Mouse (Mus musculus): ENCODE measurements around the gene Tmem132d. TPM values are rescaled to one million over a fixed set of nuclear protein-coding genes. Genes with fewer than 3 reads are reported as not detected.

Gene Tmem132d
- polyA plus RNA-seq, 1 experiment from 2014 or later = not detected

DNA sequence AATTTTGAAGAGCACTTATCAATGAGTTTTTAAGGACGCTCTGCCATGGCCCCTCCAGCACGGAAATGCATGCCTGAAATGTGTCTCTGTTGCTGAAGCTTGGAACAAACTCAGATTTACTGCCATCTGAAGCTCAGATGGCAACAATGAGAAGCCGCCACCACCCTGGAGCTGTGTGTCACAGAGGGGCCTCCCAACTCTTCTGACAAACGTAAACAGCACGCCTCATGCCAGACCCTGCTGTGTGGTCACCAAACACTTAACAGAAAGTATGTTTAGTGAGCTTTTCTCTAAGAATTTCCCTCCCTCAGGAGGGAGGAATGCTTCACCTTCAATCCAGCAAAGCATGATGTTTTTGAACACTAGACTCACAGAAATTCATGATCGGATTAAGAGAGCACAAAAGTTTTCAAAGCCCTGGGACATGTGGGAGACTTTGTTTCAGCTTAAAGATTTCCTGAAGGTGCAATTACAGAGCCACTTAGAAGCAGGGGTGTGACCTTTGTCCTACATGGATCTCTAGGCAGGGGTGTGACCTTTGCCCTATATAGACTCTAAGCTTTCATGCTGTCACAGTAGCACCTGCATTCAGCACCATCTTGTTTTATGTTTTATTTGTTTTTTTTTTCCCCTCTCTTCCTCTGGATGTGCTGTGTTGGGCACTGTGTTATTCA lies 453.4 kb downstream of the Tmem132d start:
- no peak overlapping the region for H3K27ac ChIP-seq (ENCODE audit: low read length)
- H3K4me2 ChIP-seq (ENCODE audit: low read depth, low read length) = no peak overlapping the region
- no peak overlapping the region for H3K4me3 ChIP-seq (ENCODE audit: low read depth, low read length)

DNA sequence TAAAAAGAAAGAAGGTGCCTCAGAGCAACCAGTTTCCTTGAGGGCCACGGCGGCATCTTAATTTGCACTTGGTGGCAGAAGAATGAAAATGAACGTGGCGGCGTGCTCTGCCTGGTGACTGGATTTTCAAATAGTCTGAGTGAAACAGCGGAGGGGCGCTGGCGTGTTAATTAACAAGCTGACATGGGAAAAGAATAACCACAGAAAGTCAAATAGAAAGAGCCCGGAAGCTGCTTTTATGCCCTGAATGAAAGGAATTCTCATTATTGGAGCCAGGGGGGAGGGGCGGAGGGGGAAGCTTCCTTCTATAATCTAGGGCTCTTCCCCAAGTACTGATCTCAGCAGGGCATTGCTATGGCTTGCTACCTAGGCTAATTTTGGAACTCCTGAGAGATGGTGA lies 456.2 kb downstream of the Tmem132d start:
- no peak overlapping the region for H3K27ac ChIP-seq (ENCODE audit: low read length)
- H3K9ac ChIP-seq (ENCODE audit: low read depth, low read length) = no peak overlapping the region
- H3K36me3 ChIP-seq (ENCODE audit: control insufficient read depth, insufficient read depth) = no peaks in the 10 kb centered on the region
- H3K4me1 ChIP-seq (ENCODE audit: control insufficient read depth, low read depth, low read length) = no peaks in the 10 kb centered on the region
- ATAC-seq (ENCODE audit: low read depth) = no peak
- H3K27me3 ChIP-seq (ENCODE audit: control insufficient read depth, insufficient read depth, low read depth, low read length) = no peaks in the 10 kb centered on the region
- no peaks in the 10 kb centered on the region; the same call in 1 of the 2 replicates for H3K9me3 ChIP-seq (replicated peaks; ENCODE audit: control insufficient read depth, low read length)
- WGBS (ENCODE audit: insufficient replicate concordance) = 75% methylated on average over 10 of the region's 10 CpGs
- H3K4me3 ChIP-seq (ENCODE audit: low read depth, low read length) = no peak overlapping the region
- no peak overlapping the region for H3K4me2 ChIP-seq (ENCODE audit: low read depth, low read length)

More for the DNA sequence above, 453.4 kb downstream of the Tmem132d start:
- WGBS (ENCODE audit: insufficient replicate concordance) = 58% methylated on average over 6 of the region's 6 CpGs
- Histone ChIP-seq H3K27me3 (ENCODE audit: control insufficient read depth, insufficient read depth, low read depth, low read length) (no peaks in the 10 kb centered on the region), H3K4me1 (ENCODE audit: control insufficient read depth, low read depth, low read length) (no peaks in the 10 kb centered on the region), H3K36me3 (ENCODE audit: control insufficient read depth, insufficient read depth) (no peaks in the 10 kb centered on the region), H3K9ac (ENCODE audit: low read depth, low read length) (no peak overlapping the region), H3K9me3 (replicated peaks; ENCODE audit: control insufficient read depth, low read length) (no peaks in the 10 kb centered on the region; the same call in 1 of the 2 replicates)
- ATAC-seq (ENCODE audit: low read depth) = no peak

DNA sequence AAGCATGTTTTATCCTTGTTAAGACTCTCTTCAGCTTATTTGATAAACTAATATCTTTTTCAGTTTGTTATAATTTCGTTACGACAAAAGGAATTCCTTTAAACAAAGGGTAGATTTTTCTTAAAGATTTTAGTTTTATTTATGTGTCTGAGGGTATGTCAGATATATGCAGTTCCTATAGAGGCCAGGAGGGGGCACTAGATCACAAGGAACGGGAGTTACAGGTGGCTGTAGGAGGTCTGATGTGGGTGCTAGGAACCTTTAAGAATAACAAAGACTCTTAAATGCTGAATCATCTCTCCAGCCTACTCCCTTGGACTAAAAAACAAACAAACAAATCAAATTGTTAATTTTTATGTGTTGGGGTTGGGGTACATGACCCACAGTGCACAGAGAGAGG lies 467.2 kb downstream of the Tmem132d start:
- ATAC-seq (ENCODE audit: low read depth) = no peak
- H3K27ac ChIP-seq (ENCODE audit: low read length) = no peak overlapping the region
- H3K4me1 ChIP-seq (ENCODE audit: control insufficient read depth, low read depth, low read length) = no peaks in the 10 kb centered on the region
- H3K36me3 ChIP-seq (ENCODE audit: control insufficient read depth, insufficient read depth) = no peaks in the 10 kb centered on the region
- no peak overlapping the region for H3K9ac ChIP-seq (ENCODE audit: low read depth, low read length)
- H3K4me3 ChIP-seq (ENCODE audit: low read depth, low read length) = no peak overlapping the region
- H3K4me2 ChIP-seq (ENCODE audit: low read depth, low read length) = no peak overlapping the region
- peaks cover 4% of the 10 kb centered on the region for H3K9me3 ChIP-seq (replicated peaks; ENCODE audit: control insufficient read depth, low read length)
- WGBS (ENCODE audit: insufficient replicate concordance) = 71% methylated on average over 3 of the region's 3 CpGs
- no peaks in the 10 kb centered on the region for H3K27me3 ChIP-seq (ENCODE audit: control insufficient read depth, insufficient read depth, low read depth, low read length)

DNA sequence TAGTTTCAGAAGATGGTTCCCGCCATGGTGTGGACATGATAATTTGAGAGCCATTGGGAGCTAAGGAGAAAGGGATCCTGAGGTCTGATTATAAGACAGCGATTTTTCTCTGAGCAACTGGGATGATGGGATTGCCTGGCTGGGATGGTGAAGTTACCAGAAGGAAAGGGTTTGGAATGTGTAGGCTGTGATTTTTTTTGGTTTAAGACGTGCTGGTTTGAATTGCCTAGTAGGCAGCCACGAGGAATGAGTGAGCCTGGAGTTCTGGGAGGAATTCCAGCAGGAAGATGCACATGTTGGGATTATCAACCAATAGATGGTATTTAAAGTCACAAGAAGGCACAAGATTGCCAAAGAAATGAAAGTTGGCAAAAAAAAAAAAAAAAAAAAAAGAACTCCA lies 470.2 kb downstream of the Tmem132d start:
- H3K9ac ChIP-seq (ENCODE audit: low read depth, low read length) = no peak overlapping the region
- H3K27ac ChIP-seq (ENCODE audit: low read length) = no peak overlapping the region
- no peak overlapping the region for H3K4me3 ChIP-seq (ENCODE audit: low read depth, low read length)
- no peak overlapping the region for H3K4me2 ChIP-seq (ENCODE audit: low read depth, low read length)
- no peaks in the 10 kb centered on the region for H3K36me3 ChIP-seq (ENCODE audit: control insufficient read depth, insufficient read depth)
- peaks cover 2% of the 10 kb centered on the region; the same call in 1 of the 2 replicates for H3K9me3 ChIP-seq (replicated peaks; ENCODE audit: control insufficient read depth, low read length)
- no peaks in the 10 kb centered on the region for H3K4me1 ChIP-seq (ENCODE audit: control insufficient read depth, low read depth, low read length)
- H3K27me3 ChIP-seq (ENCODE audit: control insufficient read depth, insufficient read depth, low read depth, low read length) = no peaks in the 10 kb centered on the region
- WGBS (ENCODE audit: insufficient replicate concordance) = 60% methylated on average over 4 of the region's 4 CpGs
- no peak for ATAC-seq (ENCODE audit: low read depth)

GRCm38 (mm10) chr5:127956511-127957097 lies 476.3 kb downstream of the Tmem132d start:
- 62% methylated on average over 17 of the region's 17 CpGs for whole genome bisulfite sequencing (ENCODE audit: insufficient replicate concordance)
- no peak overlapping the region for H3K9ac ChIP-seq (ENCODE audit: low read depth, low read length)
- no peak for ATAC-seq (ENCODE audit: low read depth)

DNA sequence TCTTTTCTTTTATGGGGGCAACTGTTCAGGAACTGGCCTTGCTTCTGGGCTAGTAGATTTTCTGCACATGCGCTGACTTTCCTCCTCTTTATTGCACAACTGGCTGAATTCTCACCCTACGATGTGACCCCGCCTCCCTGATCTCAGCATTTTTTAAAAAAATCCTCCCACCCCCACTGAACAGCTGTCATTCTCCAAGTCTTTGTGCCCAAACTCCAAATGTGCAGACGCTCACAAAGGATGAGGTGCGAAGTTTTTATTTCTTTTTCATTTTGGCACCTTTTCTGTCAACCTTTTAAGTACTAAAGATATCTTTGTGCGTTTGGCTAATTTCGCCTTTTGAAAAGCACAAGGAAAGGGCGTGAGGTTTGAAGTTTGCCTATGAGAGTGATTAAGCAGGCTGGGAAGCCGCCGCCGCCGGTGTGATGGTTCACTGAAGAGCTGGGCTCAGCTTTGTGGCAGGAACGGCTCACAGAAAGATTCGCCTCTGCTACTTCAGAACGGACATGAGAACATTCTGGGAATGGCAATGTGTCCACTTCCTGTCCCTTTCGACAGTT lies 478.6 kb downstream of the Tmem132d start:
- Histone ChIP-seq H3K4me2 (ENCODE audit: low read depth, low read length) (no peak overlapping the region), H3K4me1 (ENCODE audit: control insufficient read depth, low read depth, low read length) (no peaks in the 10 kb centered on the region), H3K4me3 (ENCODE audit: low read depth, low read length) (no peak overlapping the region), H3K27ac (ENCODE audit: low read length) (no peak overlapping the region), H3K27me3 (ENCODE audit: control insufficient read depth, insufficient read depth, low read depth, low read length) (no peaks in the 10 kb centered on the region), H3K9ac (ENCODE audit: low read depth, low read length) (no peak overlapping the region), H3K36me3 (ENCODE audit: control insufficient read depth, insufficient read depth) (no peaks in the 10 kb centered on the region), H3K9me3 (replicated peaks; ENCODE audit: control insufficient read depth, low read length) (no peaks in the 10 kb centered on the region)
- WGBS (ENCODE audit: insufficient replicate concordance) = 67% methylated on average over 16 of the region's 16 CpGs
- ATAC-seq (ENCODE audit: low read depth) = no peak

More at GRCm38 (mm10) chr5:127956511-127957097, 476.3 kb downstream of the Tmem132d start:
- H3K9me3 ChIP-seq (replicated peaks; ENCODE audit: control insufficient read depth, low read length) = no peaks in the 10 kb centered on the region
- no peaks in the 10 kb centered on the region for H3K27me3 ChIP-seq (ENCODE audit: control insufficient read depth, insufficient read depth, low read depth, low read length)
- no peaks in the 10 kb centered on the region for H3K4me1 ChIP-seq (ENCODE audit: control insufficient read depth, low read depth, low read length)
- H3K36me3 ChIP-seq (ENCODE audit: control insufficient read depth, insufficient read depth) = no peaks in the 10 kb centered on the region
- no peak overlapping the region for H3K4me2 ChIP-seq (ENCODE audit: low read depth, low read length)
- H3K27ac ChIP-seq (ENCODE audit: low read length) = no peak overlapping the region
- no peak overlapping the region for H3K4me3 ChIP-seq (ENCODE audit: low read depth, low read length)

GRCm38 (mm10) chr5:127952800-127953199 lies 480.1 kb downstream of the Tmem132d start:
- Histone ChIP-seq H3K9me3 (replicated peaks; ENCODE audit: control insufficient read depth, low read length) (no peaks in the 10 kb centered on the region), H3K36me3 (ENCODE audit: control insufficient read depth, insufficient read depth) (no peaks in the 10 kb centered on the region), H3K27ac (ENCODE audit: low read length) (no peak overlapping the region), H3K4me2 (ENCODE audit: low read depth, low read length) (no peak overlapping the region), H3K9ac (ENCODE audit: low read depth, low read length) (no peak overlapping the region), H3K4me3 (ENCODE audit: low read depth, low read length) (no peak overlapping the region), H3K27me3 (ENCODE audit: control insufficient read depth, insufficient read depth, low read depth, low read length) (no peaks in the 10 kb centered on the region), H3K4me1 (ENCODE audit: control insufficient read depth, low read depth, low read length) (no peaks in the 10 kb centered on the region)
- no peak for ATAC-seq (ENCODE audit: low read depth)
- 66% methylated on average over 6 of the region's 6 CpGs for WGBS (ENCODE audit: insufficient replicate concordance)

DNA sequence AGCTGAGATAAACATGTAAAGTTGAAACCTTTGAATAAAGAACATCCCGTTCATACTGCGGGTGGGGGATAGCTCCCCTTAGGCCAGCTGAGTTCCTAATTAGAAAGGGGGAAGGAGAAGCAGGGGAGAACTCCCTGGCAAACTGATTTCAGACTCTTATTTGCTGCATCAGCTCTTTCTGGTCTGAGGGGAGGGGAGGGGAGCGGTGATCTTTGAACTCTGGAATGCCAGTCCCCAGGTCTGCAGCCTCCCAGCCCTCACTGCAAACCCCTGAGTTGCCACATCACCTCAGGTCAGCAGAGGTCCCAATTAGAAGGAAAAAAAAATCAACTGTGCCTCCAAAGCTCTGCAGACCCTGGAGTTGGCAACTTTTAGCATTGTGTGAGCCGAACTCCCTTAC lies 482.3 kb downstream of the Tmem132d start:
- 57% methylated on average over 4 of the region's 4 CpGs for WGBS (ENCODE audit: insufficient replicate concordance)
- H3K9me3 ChIP-seq (replicated peaks; ENCODE audit: control insufficient read depth, low read length) = no peaks in the 10 kb centered on the region
- H3K27me3 ChIP-seq (ENCODE audit: control insufficient read depth, insufficient read depth, low read depth, low read length) = no peaks in the 10 kb centered on the region
- H3K4me3 ChIP-seq (ENCODE audit: low read depth, low read length) = no peak overlapping the region
- no peak for ATAC-seq (ENCODE audit: low read depth)
- no peak overlapping the region for H3K9ac ChIP-seq (ENCODE audit: low read depth, low read length)
- no peak overlapping the region for H3K4me2 ChIP-seq (ENCODE audit: low read depth, low read length)
- H3K36me3 ChIP-seq (ENCODE audit: control insufficient read depth, insufficient read depth) = no peaks in the 10 kb centered on the region
- H3K4me1 ChIP-seq (ENCODE audit: control insufficient read depth, low read depth, low read length) = no peaks in the 10 kb centered on the region
- H3K27ac ChIP-seq (ENCODE audit: low read length) = no peak overlapping the region

- no peak for ATAC-seq (ENCODE audit: low read depth)
- H3K9ac ChIP-seq (ENCODE audit: low read depth, low read length) = no peak overlapping the region
- H3K4me3 ChIP-seq (ENCODE audit: low read depth, low read length) = no peak overlapping the region
Observed at GRCm38 (mm10) chr5:127947275-127947674, 485.6 kb downstream of the Tmem132d start.

More at GRCm38 (mm10) chr5:127947275-127947674, 485.6 kb downstream of the Tmem132d start:
- H3K27ac ChIP-seq (ENCODE audit: low read length) = no peak overlapping the region
- H3K27me3 ChIP-seq (ENCODE audit: control insufficient read depth, insufficient read depth, low read depth, low read length) = no peaks in the 10 kb centered on the region
- H3K9me3 ChIP-seq (replicated peaks; ENCODE audit: control insufficient read depth, low read length) = no peaks in the 10 kb centered on the region
- H3K4me2 ChIP-seq (ENCODE audit: low read depth, low read length) = no peak overlapping the region
- 21% methylated on average over 8 of the region's 8 CpGs for WGBS (ENCODE audit: insufficient replicate concordance)
- H3K4me1 ChIP-seq (ENCODE audit: control insufficient read depth, low read depth, low read length) = no peaks in the 10 kb centered on the region
- no peaks in the 10 kb centered on the region for H3K36me3 ChIP-seq (ENCODE audit: control insufficient read depth, insufficient read depth)

All from liver, embryonic 16.5 days (tissue).